Mouse (Mus musculus) lung, embryonic 16.5 days (tissue): ENCODE data around the gene Prpf6. TPM values are rescaled to one million over a fixed set of nuclear protein-coding genes. Genes with fewer than 3 reads are reported as not detected.

Experiments
- ATAC-seq: fragments of 200-750 bp; cut with Nextera tagmentation; 2 replicates; pipeline ENCODE4 v1.8.0; 2017; ENCODE audit warnings: low read depth, mild to moderate bottlenecking, moderate library complexity
- H3K27ac ChIP-seq: fragments of 300-500 bp; sonication (generic); 2 replicates; pipeline ENCODE4 v1.5.1; 2014; ENCODE audit warnings: mild to moderate bottlenecking, control low read depth, low read length
- H3K27me3 ChIP-seq: fragments of 300-500 bp; sonication (generic); 2 replicates; pipeline ENCODE4 v1.6.1; 2014; ENCODE audit warnings: low read depth, low read length, mixed read lengths; ENCODE audit not compliant: control insufficient read depth, insufficient read depth
- H3K36me3 ChIP-seq: fragments of 300-500 bp; sonication (generic); 2 replicates; pipeline ENCODE4 v1.6.1; 2014; ENCODE audit warnings: low read length; ENCODE audit not compliant: control insufficient read depth, insufficient read depth
- H3K4me1 ChIP-seq: fragments of 300-500 bp; sonication (generic); replicated peaks from 2 replicates; pipeline ENCODE4 v1.6.1; 2014; ENCODE audit warnings: low read length, mixed read lengths; ENCODE audit not compliant: control insufficient read depth, insufficient read depth
- H3K4me2 ChIP-seq: fragments of 300-500 bp; sonication (generic); 2 replicates; pipeline ENCODE4 v1.6.1; 2014; ENCODE audit warnings: low read depth, low read length, control low read depth
- H3K4me3 ChIP-seq: fragments of 300-500 bp; sonication (generic); 2 replicates; pipeline ENCODE4 v1.5.1; 2014; ENCODE audit warnings: mild to moderate bottlenecking, low read length, control low read depth
- H3K9ac ChIP-seq: fragments of 300-500 bp; sonication (generic); 2 replicates; pipeline ENCODE4 v1.6.1; 2014; ENCODE audit warnings: low read length, control low read depth
- H3K9me3 ChIP-seq: fragments of 300-500 bp; sonication (generic); 2 replicates; pipeline ENCODE4 v1.6.1; 2016; ENCODE audit warnings: low read length; ENCODE audit not compliant: control insufficient read depth
- WGBS: fragments of 180-500 bp; shearing (Covaris S2); extraction: QIAGEN DNeasy Blood & Tissue Kit; methylation state at CpG from one replicate; pipeline ENCODE4 v1.1.7; 2014; 5-methylcytosine and 5-hydroxymethylcytosine counted together
- polyA plus RNA-seq: library from polyadenylated mRNA; unstranded; fragments of >200 nt; fragmentation: Nextera tagmentation; extraction: Ambion mirVana; gene quantifications from 2 replicates; pipeline ENCODE4 v1.2.1, GENCODE M21; 2015

Gene Prpf6
- polyA plus RNA-seq, 1 experiment from 2014 or later = 59.3 TPM

- no peak overlapping the region for H3K27ac ChIP-seq
- no peak for ATAC-seq
Observed at GRCm38 (mm10) chr2:181683381-181683780, 91.7 kb downstream of the Prpf6 start.

GRCm38 (mm10) chr2:181684713-181685112 lies 93.0 kb downstream of the Prpf6 start:
- Histone ChIP-seq H3K4me1 (peaks cover 8% of the 10 kb centered on the region), H3K36me3 (peaks cover 11% of the 10 kb centered on the region), H3K4me2 (no peak overlapping the region), H3K27me3 (no peaks in the 10 kb centered on the region), H3K9me3 (no peaks in the 10 kb centered on the region), H3K4me3 (no peak overlapping the region), H3K27ac (no peak overlapping the region), H3K9ac (no peak overlapping the region)
- ATAC-seq = no peak
- WGBS = 50% methylated on average over 1 of the region's 1 CpGs

More at GRCm38 (mm10) chr2:181683381-181683780, 91.7 kb downstream of the Prpf6 start:
- Histone ChIP-seq H3K4me2 (no peak overlapping the region), H3K36me3 (peaks cover 7% of the 10 kb centered on the region; the same call in 1 of the 2 replicates), H3K4me1 (peaks cover 14% of the 10 kb centered on the region), H3K9ac (no peak overlapping the region), H3K9me3 (no peaks in the 10 kb centered on the region), H3K27me3 (no peaks in the 10 kb centered on the region), H3K4me3 (no peak overlapping the region)
- WGBS = 50% methylated on average over 4 of the region's 4 CpGs

- no peak overlapping the region for H3K4me3 ChIP-seq
- H3K9me3 ChIP-seq = no peaks in the 10 kb centered on the region
- H3K36me3 ChIP-seq = peaks cover 11% of the 10 kb centered on the region
- H3K27ac ChIP-seq = no peak overlapping the region
- ATAC-seq = no peak
- no peak overlapping the region for H3K9ac ChIP-seq
- H3K4me2 ChIP-seq = no peak overlapping the region
- no peaks in the 10 kb centered on the region for H3K27me3 ChIP-seq
- peaks cover 5% of the 10 kb centered on the region for H3K4me1 ChIP-seq
- 84% methylated on average over 4 of the region's 4 CpGs for WGBS
Observed at GRCm38 (mm10) chr2:181685686-181686085, 94.0 kb downstream of the Prpf6 start.

- no peak overlapping the region for H3K4me2 ChIP-seq
- H3K36me3 ChIP-seq = peaks cover 11% of the 10 kb centered on the region
- WGBS = 95% methylated on average over 8 of the region's 8 CpGs
- no peak overlapping the region for H3K4me3 ChIP-seq
- H3K27ac ChIP-seq = no peak overlapping the region
- no peaks in the 10 kb centered on the region for H3K9me3 ChIP-seq
- H3K9ac ChIP-seq = no peak overlapping the region
- peaks cover 4% of the 10 kb centered on the region for H3K4me1 ChIP-seq
- H3K27me3 ChIP-seq = no peaks in the 10 kb centered on the region
- no peak for ATAC-seq
Observed at GRCm38 (mm10) chr2:181687586-181687985, 95.9 kb downstream of the Prpf6 start.

- Histone ChIP-seq H3K36me3 (peaks cover 11% of the 10 kb centered on the region), H3K27ac (no peak overlapping the region), H3K4me3 (no peak overlapping the region), H3K9me3 (no peaks in the 10 kb centered on the region), H3K4me1 (peaks cover 11% of the 10 kb centered on the region), H3K4me2 (no peak overlapping the region), H3K9ac (no peak overlapping the region), H3K27me3 (no peaks in the 10 kb centered on the region)
- ATAC-seq = no peak
- WGBS = 85% methylated on average over 10 of the region's 10 CpGs
Observed at GRCm38 (mm10) chr2:181689466-181690160, 97.9 kb downstream of the Prpf6 start.

GRCm38 (mm10) chr2:181691083-181691482 lies 99.4 kb downstream of the Prpf6 start:
- Histone ChIP-seq H3K4me2 (no peak overlapping the region), H3K9ac (no peak overlapping the region), H3K27me3 (no peaks in the 10 kb centered on the region), H3K36me3 (peaks cover 11% of the 10 kb centered on the region), H3K27ac (no peak overlapping the region), H3K9me3 (no peaks in the 10 kb centered on the region), H3K4me1 (peaks cover 11% of the 10 kb centered on the region), H3K4me3 (no peak overlapping the region)
- ATAC-seq = no peak
- 87% methylated on average over 6 of the region's 6 CpGs for WGBS

- no peaks in the 10 kb centered on the region for H3K9me3 ChIP-seq
- peaks cover 10% of the 10 kb centered on the region for H3K36me3 ChIP-seq
- 90% methylated on average over 4 of the region's 4 CpGs for WGBS
- no peak overlapping the region for H3K9ac ChIP-seq
- peaks cover 11% of the 10 kb centered on the region for H3K4me1 ChIP-seq
- no peak overlapping the region for H3K27ac ChIP-seq
- no peak overlapping the region for H3K4me3 ChIP-seq
- H3K4me2 ChIP-seq = no peak overlapping the region
- no peak for ATAC-seq
- H3K27me3 ChIP-seq = no peaks in the 10 kb centered on the region
Observed at GRCm38 (mm10) chr2:181691571-181691970, 99.9 kb downstream of the Prpf6 start.

- H3K9me3 ChIP-seq = no peaks in the 10 kb centered on the region
- H3K4me2 ChIP-seq = peak overlapping the region; percentile 91; the same call in 1 of the 2 replicates
- H3K9ac ChIP-seq = peak overlapping the region; percentile 82; the same call in 1 of the 2 replicates
- H3K4me3 ChIP-seq = no peak overlapping the region; the same call in 1 of the 2 replicates
- H3K4me1 ChIP-seq = peaks cover 11% of the 10 kb centered on the region
- no peak for ATAC-seq
- H3K36me3 ChIP-seq = peaks cover 6% of the 10 kb centered on the region
- WGBS = 79% methylated on average over 3 of the region's 3 CpGs
- no peak overlapping the region for H3K27ac ChIP-seq
- no peaks in the 10 kb centered on the region for H3K27me3 ChIP-seq
Observed at GRCm38 (mm10) chr2:181692304-181692703, 100.6 kb downstream of the Prpf6 start.

- Histone ChIP-seq H3K36me3 (peaks cover 3% of the 10 kb centered on the region; the same call in 1 of the 2 replicates), H3K9ac (peak within 1 kb of the TSS; percentile 82), H3K27me3 (no peaks in the 10 kb centered on the region), H3K4me3 (peak within 1 kb of the TSS; percentile 74), H3K4me2 (peak within 1 kb of the TSS; percentile 91), H3K27ac (peak within 1 kb of the TSS; percentile 56), H3K4me1 (peaks cover 11% of the 10 kb centered on the region), H3K9me3 (no peaks in the 10 kb centered on the region)
- ATAC-seq = peak; percentile 94
- under 1% methylated on average over 61 of the region's 75 CpGs for WGBS
Observed at GRCm38 (mm10) chr2:181693339-181694280, 101.9 kb downstream of the Prpf6 start, which contains the start of gene Rgs19. Gene Rgs19 (minus strand): TSS chr2:181693977.
